Mouse (Mus musculus) midbrain, embryonic 11.5 days (tissue): ENCODE data around the gene Dhx38. TPM values are rescaled to one million over a fixed set of nuclear protein-coding genes. Genes with fewer than 3 reads are reported as not detected.

Experiments
- ATAC-seq: fragments of 200-750 bp; cut with Nextera tagmentation; 2 replicates; pipeline ENCODE4 v1.8.0; 2017; ENCODE audit warnings: moderate TSS enrichment, moderate library complexity; ENCODE audit not compliant: low FRiP score
- DNase-seq: peaks from one replicate; pipeline ENCODE4 v3.0.0; 2015; ENCODE audit warnings: low spot score; ENCODE audit errors: missing footprints
- H3K27ac ChIP-seq: fragments of 300-500 bp; sonication (generic); 2 replicates; pipeline ENCODE4 v1.5.1; 2014; ENCODE audit warnings: low read depth, low read length
- H3K27me3 ChIP-seq: fragments of 300-500 bp; sonication (generic); 2 replicates; pipeline ENCODE4 v1.6.1; 2014; ENCODE audit warnings: mild to moderate bottlenecking, low read length, moderate library complexity, mixed read lengths; ENCODE audit not compliant: control insufficient read depth, insufficient read depth
- H3K36me3 ChIP-seq: fragments of 300-500 bp; sonication (generic); 2 replicates; pipeline ENCODE4 v1.6.1; 2014; ENCODE audit warnings: mild to moderate bottlenecking, low read length, moderate library complexity, mixed read lengths; ENCODE audit not compliant: control insufficient read depth, insufficient read depth
- H3K4me1 ChIP-seq: fragments of 300-500 bp; sonication (generic); 2 replicates; pipeline ENCODE4 v1.6.1; 2014; ENCODE audit warnings: low read length; ENCODE audit not compliant: control insufficient read depth, insufficient read depth
- H3K4me2 ChIP-seq: fragments of 300-500 bp; sonication (generic); 2 replicates; pipeline ENCODE4 v1.6.1; 2014; ENCODE audit warnings: mild to moderate bottlenecking, moderate library complexity
- H3K4me3 ChIP-seq: fragments of 300-500 bp; sonication (generic); 2 replicates; pipeline ENCODE4 v1.5.1; 2014; ENCODE audit warnings: low read depth, low read length
- H3K9ac ChIP-seq: fragments of 300-500 bp; sonication (generic); 2 replicates; pipeline ENCODE4 v1.6.1; 2014; ENCODE audit warnings: low read length
- H3K9me3 ChIP-seq: fragments of 300-500 bp; sonication (generic); 2 replicates; pipeline ENCODE4 v1.6.1; 2016; ENCODE audit warnings: low read length; ENCODE audit not compliant: control insufficient read depth
- WGBS: fragments of 180-500 bp; shearing (Covaris S2); extraction: QIAGEN DNeasy Blood & Tissue Kit; methylation state at CpG from one replicate; pipeline ENCODE4 v1.1.7; 2014; 5-methylcytosine and 5-hydroxymethylcytosine counted together
- polyA plus RNA-seq: library from polyadenylated mRNA; unstranded; fragments of >200 nt; fragmentation: Nextera tagmentation; extraction: Ambion mirVana; gene quantifications from 2 replicates; pipeline ENCODE4 v1.2.1, GENCODE M21; 2014

The Dhx38 gene
- polyA plus RNA-seq, 1 experiment from 2014 or later: 22.0 TPM

- H3K9me3 ChIP-seq: no peaks in the 10 kb centered on the region
- H3K9ac ChIP-seq: no peak overlapping the region
- ATAC-seq (no peak), DNase-seq (no peak)
- H3K36me3 ChIP-seq: no peaks in the 10 kb centered on the region
- no peak overlapping the region for H3K27ac ChIP-seq
- no peaks in the 10 kb centered on the region for H3K4me1 ChIP-seq
- 81% methylated on average over 6 of the region's 6 CpGs for WGBS
- no peak overlapping the region for H3K4me2 ChIP-seq
- no peak overlapping the region for H3K4me3 ChIP-seq
- no peaks in the 10 kb centered on the region for H3K27me3 ChIP-seq
These were observed 27.6 kb upstream of the Dhx38 start for GRCm38 (mm10) chr8:109593117-109593788.

DNA sequence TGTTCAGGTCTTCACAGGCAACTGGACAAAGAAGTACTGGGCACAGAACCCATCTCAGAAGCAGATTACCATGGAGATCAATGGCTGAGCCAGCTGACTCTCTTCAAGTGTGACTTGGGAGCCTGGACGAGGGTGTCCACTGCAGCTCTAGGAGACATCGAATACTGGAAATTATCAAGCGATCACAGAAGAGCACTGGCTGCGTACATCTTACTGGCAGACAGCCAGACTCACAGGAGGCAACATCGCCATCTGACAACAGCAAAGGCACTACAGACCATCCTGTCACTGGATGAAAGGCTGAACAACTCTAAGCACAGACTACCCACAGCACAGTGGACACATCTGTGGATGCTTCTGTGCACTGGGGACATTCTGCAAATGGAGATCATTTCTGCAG, 26.5 kb upstream of the Dhx38 start:
- ATAC-seq (no peak), DNase-seq (no peak)
- 96% methylated on average over 5 of the region's 5 CpGs for WGBS
- Histone ChIP-seq H3K9me3 (no peaks in the 10 kb centered on the region), H3K27me3 (no peaks in the 10 kb centered on the region), H3K27ac (no peak overlapping the region), H3K9ac (no peak overlapping the region), H3K4me3 (no peak overlapping the region), H3K36me3 (no peaks in the 10 kb centered on the region), H3K4me2 (no peak overlapping the region), H3K4me1 (no peaks in the 10 kb centered on the region)

- ATAC-seq: no peak
- WGBS: 88% methylated on average over 3 of the region's 3 CpGs
- no peaks in the 10 kb centered on the region for H3K9me3 ChIP-seq
These were observed 25.7 kb upstream of the Dhx38 start for GRCm38 (mm10) chr8:109591367-109591766.

DNA sequence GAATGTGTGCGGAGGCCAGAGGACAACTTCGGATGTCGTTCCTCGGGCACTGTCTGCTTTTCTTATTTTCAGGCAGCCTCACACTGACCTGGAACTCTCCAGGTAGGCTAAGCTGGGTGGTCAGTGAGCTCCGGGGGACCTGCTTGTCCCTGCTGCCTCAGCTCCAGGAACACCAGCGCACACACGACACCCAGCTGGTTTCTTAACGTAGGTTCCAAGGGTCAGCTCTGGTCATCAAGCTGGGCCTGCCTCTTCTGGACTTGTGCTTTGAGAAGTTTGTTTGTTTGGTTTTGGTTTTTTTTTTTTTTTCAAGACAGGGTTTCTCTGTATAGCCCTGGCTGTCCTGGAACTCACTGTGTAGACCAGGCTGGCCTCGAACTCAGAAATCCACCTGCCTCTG, 25.2 kb upstream of the Dhx38 start:
- WGBS: 88% methylated on average over 9 of the region's 9 CpGs
- no peak overlapping the region for H3K4me3 ChIP-seq

More at GRCm38 (mm10) chr8:109591367-109591766, 25.7 kb upstream of the Dhx38 start:
- Histone ChIP-seq H3K4me1 (no peaks in the 10 kb centered on the region), H3K4me2 (no peak overlapping the region), H3K9ac (no peak overlapping the region), H3K4me3 (no peak overlapping the region), H3K27ac (no peak overlapping the region), H3K36me3 (no peaks in the 10 kb centered on the region), H3K27me3 (no peaks in the 10 kb centered on the region)
- no peak for DNase-seq

DNA sequence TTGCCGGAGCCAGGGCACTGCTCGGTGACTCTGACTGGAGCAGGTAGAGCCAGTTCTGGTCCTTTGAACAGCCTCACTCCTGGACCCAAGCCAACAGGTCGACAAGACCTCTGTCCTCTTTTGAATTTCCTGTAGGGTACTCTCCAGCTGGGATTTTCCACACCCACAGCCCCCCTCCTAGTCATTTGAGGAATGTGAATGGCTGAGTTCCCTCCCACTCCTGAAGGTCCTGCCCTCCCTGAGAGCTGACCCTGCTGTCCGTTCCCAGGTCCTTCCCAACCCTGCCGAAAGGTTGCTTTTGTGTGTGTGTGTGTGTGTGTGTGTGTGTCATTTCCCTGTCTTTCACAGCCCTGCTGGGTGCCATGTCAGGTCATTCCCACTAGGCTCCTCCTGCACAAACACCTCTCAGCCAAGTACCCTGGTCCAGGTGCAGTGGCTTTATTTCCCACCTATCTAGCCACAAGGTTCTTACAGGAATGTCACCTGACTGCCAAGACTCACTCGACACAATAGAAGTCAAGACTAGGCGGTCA, 21.4 kb upstream of the Dhx38 start:
- Histone ChIP-seq H3K27me3 (no peaks in the 10 kb centered on the region), H3K36me3 (no peaks in the 10 kb centered on the region), H3K27ac (no peak overlapping the region), H3K9ac (no peak overlapping the region), H3K4me3 (no peak overlapping the region), H3K4me2 (no peak overlapping the region), H3K9me3 (no peaks in the 10 kb centered on the region), H3K4me1 (no peaks in the 10 kb centered on the region)
- DNase-seq (no peak), ATAC-seq (no peak)
- 72% methylated on average over 7 of the region's 7 CpGs for whole genome bisulfite sequencing

More for the DNA sequence above, 25.2 kb upstream of the Dhx38 start:
- DNase-seq (no peak), ATAC-seq (no peak)
- Histone ChIP-seq H3K27ac (no peak overlapping the region), H3K4me2 (no peak overlapping the region), H3K9ac (no peak overlapping the region), H3K36me3 (no peaks in the 10 kb centered on the region), H3K27me3 (no peaks in the 10 kb centered on the region), H3K4me1 (no peaks in the 10 kb centered on the region), H3K9me3 (no peaks in the 10 kb centered on the region)

GRCm38 (mm10) chr8:109585652-109586051, 20.0 kb upstream of the Dhx38 start:
- DNase-seq: no peak

GRCm38 (mm10) chr8:109584830-109585229, 19.2 kb upstream of the Dhx38 start:
- H3K36me3 ChIP-seq: no peaks in the 10 kb centered on the region
- WGBS: 85% methylated on average over 3 of the region's 3 CpGs
- H3K27ac ChIP-seq: no peak overlapping the region
- H3K4me3 ChIP-seq: no peak overlapping the region
- no peaks in the 10 kb centered on the region for H3K27me3 ChIP-seq
- H3K9ac ChIP-seq: no peak overlapping the region
- H3K4me2 ChIP-seq: no peak overlapping the region
- H3K4me1 ChIP-seq: no peaks in the 10 kb centered on the region
- no peaks in the 10 kb centered on the region for H3K9me3 ChIP-seq
- DNase-seq (no peak), ATAC-seq (no peak)

More at GRCm38 (mm10) chr8:109585652-109586051, 20.0 kb upstream of the Dhx38 start:
- no peaks in the 10 kb centered on the region for H3K9me3 ChIP-seq
- no peak overlapping the region for H3K4me3 ChIP-seq
- H3K27me3 ChIP-seq: no peaks in the 10 kb centered on the region
- ATAC-seq: no peak
- H3K9ac ChIP-seq: no peak overlapping the region
- no peaks in the 10 kb centered on the region for H3K36me3 ChIP-seq
- H3K4me1 ChIP-seq: no peaks in the 10 kb centered on the region
- no peak overlapping the region for H3K4me2 ChIP-seq
- no peak overlapping the region for H3K27ac ChIP-seq

GRCm38 (mm10) chr8:109584293-109584692, 18.6 kb upstream of the Dhx38 start:
- H3K9me3 ChIP-seq: no peaks in the 10 kb centered on the region
- H3K27ac ChIP-seq: no peak overlapping the region
- H3K36me3 ChIP-seq: no peaks in the 10 kb centered on the region
- ATAC-seq (no peak), DNase-seq (no peak)
- 86% methylated on average over 4 of the region's 4 CpGs for WGBS
- no peaks in the 10 kb centered on the region for H3K27me3 ChIP-seq
- no peak overlapping the region for H3K9ac ChIP-seq
- no peaks in the 10 kb centered on the region for H3K4me1 ChIP-seq
- H3K4me2 ChIP-seq: no peak overlapping the region
- H3K4me3 ChIP-seq: no peak overlapping the region

DNA sequence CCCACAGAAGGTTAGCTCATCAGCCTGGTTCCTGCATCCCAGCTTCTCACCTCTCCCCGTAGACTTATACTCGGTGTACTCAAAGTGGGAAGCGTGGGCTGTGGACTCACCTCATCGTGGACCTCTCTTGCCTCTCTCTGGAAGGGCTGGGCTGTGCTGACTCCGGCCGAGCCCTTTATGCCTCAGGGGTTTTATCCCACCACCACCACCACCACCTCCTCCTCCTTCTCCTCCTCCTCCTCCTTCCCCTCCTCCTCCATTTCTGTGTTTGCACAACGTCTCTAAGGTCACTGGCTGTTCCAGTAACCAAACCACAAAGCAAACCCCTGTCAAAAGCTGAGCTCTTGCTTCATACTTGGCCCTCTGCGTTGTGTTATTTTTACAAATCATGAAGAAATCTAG, 13.2 kb upstream of the Dhx38 start, which contains the start of gene Hp:
Gene Hp, minus strand, starts transcription at position 273 of the 402 bp plus-strand sequence.
- Histone ChIP-seq H3K4me3 (no peak within 1 kb of the TSS), H3K9me3 (no peaks in the 10 kb centered on the region), H3K9ac (no peak within 1 kb of the TSS), H3K27me3 (no peaks in the 10 kb centered on the region), H3K4me1 (no peaks in the 10 kb centered on the region), H3K36me3 (no peaks in the 10 kb centered on the region), H3K4me2 (no peak within 1 kb of the TSS), H3K27ac (no peak within 1 kb of the TSS)
- DNase-seq (no peak), ATAC-seq (no peak)
- 74% methylated on average over 8 of the region's 8 CpGs for WGBS
